Mouse (Mus musculus) left cerebral cortex, adult 2 months (tissue): ENCODE measurements around the gene Fcho2. TPM values are rescaled to one million over a fixed set of nuclear protein-coding genes. Genes with fewer than 3 reads are reported as not detected.
A peak's percentile ranks its signal among the peaks of the same experiment; 100 is the strongest.

Experiments
- DNase-seq, 2 experiments: peaks; one replicate each; pipeline ENCODE4 v3.0.0; 2021 to 2022; ENCODE audit warnings: low spot score in 2 of 2, mixed read lengths in 1 of 2; ENCODE audit errors: extremely low spot score in 1 of 2
- H3K27ac ChIP-seq: fragments of 200-600 bp; 2 replicates; pipeline ENCODE4 v1.8.1; 2022
- H3K4me3 ChIP-seq: fragments of 200-600 bp; 2 replicates; pipeline ENCODE4 v1.8.1; 2022
- CTCF ChIP-seq: fragments of 200-600 bp; IDR thresholded peaks from 2 replicates; pipeline ENCODE4 v1.8.1; 2022; ENCODE audit warnings: antibody characterized with exemption, mild to moderate bottlenecking, moderate library complexity
- intact Hi-C: fragments of 180-260 bp; cut with DNase I; formaldehyde crosslinking; loops from one replicate; pipeline ENCODE4 v1.15.1; 2025
- total RNA-seq, 2 experiments: library from RNA; stranded (reverse); gene quantifications; 2 replicates each; pipeline ENCODE4 v1.2.3; 2021

Gene Fcho2
- total RNA-seq, 2 experiments from 2014 or later: 36.6 to 40.8 TPM

GRCm38 (mm10) chr13:98701309-98701675 is 114.0 kb downstream of the Fcho2 start:
- TF ChIP-seq CTCF: no peak
- intact Hi-C loops: no loop called here
- no peak for DNase-seq
- no peak overlapping the region for H3K27ac ChIP-seq
- H3K4me3 ChIP-seq: no peak overlapping the region

GRCm38 (mm10) chr13:98700661-98701308 is 114.5 kb downstream of the Fcho2 start:
- intact Hi-C loops: no loop called here
- no peak overlapping the region for H3K4me3 ChIP-seq
- DNase-seq: no peak
- H3K27ac ChIP-seq: no peak overlapping the region
- no peak for TF ChIP-seq CTCF

GRCm38 (mm10) chr13:98699982-98700540 is 115.2 kb downstream of the Fcho2 start:
- intact Hi-C loops: no loop called here

GRCm38 (mm10) chr13:98699051-98699744 is 116.1 kb downstream of the Fcho2 start:
- intact Hi-C loops: no loop called here
- Histone ChIP-seq H3K4me3 (no peak overlapping the region), H3K27ac (no peak overlapping the region)
- no peak for DNase-seq
- TF ChIP-seq CTCF: no peak

More at GRCm38 (mm10) chr13:98699982-98700540, 115.2 kb downstream of the Fcho2 start:
- H3K4me3 ChIP-seq: no peak overlapping the region
- no peak for TF ChIP-seq CTCF
- H3K27ac ChIP-seq: no peak overlapping the region
- no peak for DNase-seq

- no peak overlapping the region for H3K4me3 ChIP-seq
- intact Hi-C loops: no loop called here
- no peak overlapping the region for H3K27ac ChIP-seq
- TF ChIP-seq CTCF: no peak
- no peak for DNase-seq
Observed at GRCm38 (mm10) chr13:98696716-98697115, 118.5 kb downstream of the Fcho2 start.

- intact Hi-C loops: no loop called here
- TF ChIP-seq CTCF: no peak
- no peak overlapping the region for H3K27ac ChIP-seq
- DNase-seq: no peak
- H3K4me3 ChIP-seq: no peak overlapping the region
Observed at GRCm38 (mm10) chr13:98695546-98695945, 119.7 kb downstream of the Fcho2 start.

- TF ChIP-seq CTCF: no peak
- Histone ChIP-seq H3K4me3 (peak within 1 kb of the TSS; percentile 37), H3K27ac (no peak within 1 kb of the TSS)
- no peak for DNase-seq
- intact Hi-C loops: no loop called here
Observed at GRCm38 (mm10) chr13:98694773-98695314, 120.4 kb downstream of the Fcho2 start, which contains the start of gene Tmem171. Gene Tmem171, minus strand, starts transcription at chr13:98694834.

GRCm38 (mm10) chr13:98693316-98693715 is 121.9 kb downstream of the Fcho2 start:
- intact Hi-C loops: no loop called here
- no peak for TF ChIP-seq CTCF
- no peak overlapping the region for H3K4me3 ChIP-seq
- DNase-seq: no peak
- no peak overlapping the region for H3K27ac ChIP-seq

GRCm38 (mm10) chr13:98691956-98692515 is 123.2 kb downstream of the Fcho2 start:
- TF ChIP-seq CTCF: no peak

GRCm38 (mm10) chr13:98690886-98691285 is 124.4 kb downstream of the Fcho2 start:
- intact Hi-C loops: no loop called here
- TF ChIP-seq CTCF: no peak
- DNase-seq: no peak
- Histone ChIP-seq H3K27ac (no peak overlapping the region), H3K4me3 (no peak overlapping the region)

More at GRCm38 (mm10) chr13:98691956-98692515, 123.2 kb downstream of the Fcho2 start:
- intact Hi-C loops: no loop called here
- no peak for DNase-seq
- H3K4me3 ChIP-seq: no peak overlapping the region
- H3K27ac ChIP-seq: no peak overlapping the region

- H3K27ac ChIP-seq: no peak overlapping the region
- no peak for TF ChIP-seq CTCF
- intact Hi-C loops: no loop called here
- H3K4me3 ChIP-seq: no peak overlapping the region
- no peak for DNase-seq
Observed at GRCm38 (mm10) chr13:98689605-98690290, 125.5 kb downstream of the Fcho2 start.
